Mouse (Mus musculus) intestine, embryonic 14.5 days (tissue): ENCODE results near the gene Mypn. TPM values are rescaled to one million over a fixed set of nuclear protein-coding genes. Genes with fewer than 3 reads are reported as not detected.

Experiments
- ATAC-seq: fragments of 200-750 bp; cut with Nextera tagmentation; replicated peaks from 2 replicates; pipeline ENCODE4 v1.8.0; 2017; ENCODE audit warnings: low read depth, moderate number of reproducible peaks, moderate TSS enrichment, moderate library complexity; ENCODE audit not compliant: low FRiP score, low TSS enrichment
- DNase-seq: peaks from one replicate; pipeline ENCODE4 v3.0.0-alpha.2; 2018; ENCODE audit warnings: low spot score
- H3K27ac ChIP-seq: fragments of 300-500 bp; sonication (generic); 2 replicates; pipeline ENCODE4 v1.5.1; 2014; ENCODE audit warnings: low read depth, mild to moderate bottlenecking, control low read depth
- H3K27me3 ChIP-seq: fragments of 300-500 bp; sonication (generic); replicated peaks from 2 replicates; pipeline ENCODE4 v1.6.1; 2014; ENCODE audit warnings: low read length, control low read depth; ENCODE audit not compliant: control insufficient read depth, insufficient read depth
- H3K36me3 ChIP-seq: fragments of 300-500 bp; sonication (generic); 2 replicates; pipeline ENCODE4 v1.6.1; 2014; ENCODE audit warnings: low read length, control low read depth; ENCODE audit not compliant: control insufficient read depth, insufficient read depth
- H3K4me1 ChIP-seq: fragments of 300-500 bp; sonication (generic); replicated peaks from 2 replicates; pipeline ENCODE4 v1.6.1; 2014; ENCODE audit warnings: low read length, control low read depth, mixed read lengths; ENCODE audit not compliant: control insufficient read depth, insufficient read depth
- H3K4me2 ChIP-seq: fragments of 300-500 bp; sonication (generic); 2 replicates; pipeline ENCODE4 v1.6.1; 2014; ENCODE audit warnings: low read length
- H3K4me3 ChIP-seq: fragments of 300-500 bp; sonication (generic); 2 replicates; pipeline ENCODE4 v1.5.1; 2014; ENCODE audit warnings: low read depth, low read length, control low read depth, mixed read lengths
- H3K9ac ChIP-seq: fragments of 300-500 bp; sonication (generic); 2 replicates; pipeline ENCODE4 v1.6.1; 2014; ENCODE audit warnings: mild to moderate bottlenecking, low read length
- H3K9me3 ChIP-seq: fragments of 300-500 bp; sonication (generic); 2 replicates; pipeline ENCODE4 v1.6.1; 2016; ENCODE audit warnings: low read length, control low read depth; ENCODE audit not compliant: control insufficient read depth
- WGBS: fragments of 180-500 bp; shearing (Covaris S2); extraction: QIAGEN DNeasy Blood & Tissue Kit; methylation state at CpG from one replicate; pipeline ENCODE4 v1.1.7; 2014; 5-methylcytosine and 5-hydroxymethylcytosine counted together
- polyA plus RNA-seq: library from polyadenylated mRNA; unstranded; fragments of >200 nt; fragmentation: Nextera tagmentation; extraction: Ambion mirVana; gene quantifications from 2 replicates; pipeline ENCODE4 v1.2.1, GENCODE M21; 2014

The Mypn gene
- polyA plus RNA-seq, 1 experiment from 2014 or later: not detected

DNA sequence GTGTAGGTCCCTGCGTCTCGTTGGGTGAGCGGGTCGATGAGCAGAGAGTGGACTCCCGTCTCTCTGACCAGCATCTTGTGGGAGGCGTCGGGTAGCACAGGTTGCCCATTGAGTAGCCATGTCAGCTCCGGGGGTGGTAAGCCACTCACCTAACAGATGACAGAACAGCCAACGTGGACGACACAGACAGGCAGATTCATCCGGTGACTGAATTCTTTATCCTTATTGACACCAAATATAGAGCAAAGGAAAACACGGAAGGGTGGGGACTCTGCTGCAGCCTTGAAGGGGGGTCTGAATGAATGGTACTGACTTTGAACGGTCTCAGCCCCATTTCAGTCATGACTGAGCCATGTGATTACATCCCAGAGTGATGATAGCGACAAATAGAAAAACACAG is 81.8 kb downstream of the Mypn start:
- Histone ChIP-seq H3K4me3 (no peak overlapping the region), H3K27ac (no peak overlapping the region), H3K36me3 (no peaks in the 10 kb centered on the region), H3K9me3 (no peaks in the 10 kb centered on the region), H3K4me2 (no peak overlapping the region), H3K4me1 (no peaks in the 10 kb centered on the region), H3K9ac (no peak overlapping the region), H3K27me3 (no peaks in the 10 kb centered on the region)
- WGBS: 87% methylated on average over 14 of the region's 14 CpGs
- ATAC-seq: no peak
- no peak for DNase-seq

DNA sequence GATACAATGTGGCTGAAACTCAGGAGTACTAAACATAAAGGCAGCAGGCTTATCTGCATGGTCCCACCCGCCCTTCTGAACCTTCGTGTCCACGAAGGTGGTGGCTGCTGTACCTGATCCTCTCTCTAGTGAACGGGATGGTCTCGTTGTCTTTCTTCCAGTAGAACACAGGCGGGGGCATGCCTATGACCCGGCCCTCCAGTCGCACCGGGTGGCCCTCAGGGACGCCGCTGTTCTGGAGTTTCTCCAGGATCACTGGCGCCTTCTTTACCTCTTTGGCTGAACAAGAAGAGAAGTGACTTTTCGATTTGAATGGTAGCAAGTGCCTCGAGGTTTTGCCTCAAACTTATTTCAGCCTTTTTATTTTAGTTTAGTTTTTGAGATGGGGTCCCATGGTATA is 83.8 kb downstream of the Mypn start:
- Histone ChIP-seq H3K27me3 (no peaks in the 10 kb centered on the region), H3K4me3 (no peak overlapping the region), H3K4me2 (no peak overlapping the region), H3K36me3 (no peaks in the 10 kb centered on the region), H3K9me3 (no peaks in the 10 kb centered on the region), H3K27ac (no peak overlapping the region), H3K9ac (no peak overlapping the region), H3K4me1 (no peaks in the 10 kb centered on the region)
- 75% methylated on average over 14 of the region's 14 CpGs for WGBS
- no peak for DNase-seq
- ATAC-seq: no peak

- Histone ChIP-seq H3K27ac (no peak overlapping the region), H3K9ac (no peak overlapping the region), H3K9me3 (no peaks in the 10 kb centered on the region), H3K27me3 (no peaks in the 10 kb centered on the region), H3K4me2 (no peak overlapping the region), H3K4me3 (no peak overlapping the region), H3K4me1 (no peaks in the 10 kb centered on the region), H3K36me3 (no peaks in the 10 kb centered on the region)
- no peak for DNase-seq
- ATAC-seq: no peak
- 92% methylated on average over 8 of the region's 8 CpGs for WGBS
These were observed 86.2 kb downstream of the Mypn start for GRCm38 (mm10) chr10:63117583-63117982.

DNA sequence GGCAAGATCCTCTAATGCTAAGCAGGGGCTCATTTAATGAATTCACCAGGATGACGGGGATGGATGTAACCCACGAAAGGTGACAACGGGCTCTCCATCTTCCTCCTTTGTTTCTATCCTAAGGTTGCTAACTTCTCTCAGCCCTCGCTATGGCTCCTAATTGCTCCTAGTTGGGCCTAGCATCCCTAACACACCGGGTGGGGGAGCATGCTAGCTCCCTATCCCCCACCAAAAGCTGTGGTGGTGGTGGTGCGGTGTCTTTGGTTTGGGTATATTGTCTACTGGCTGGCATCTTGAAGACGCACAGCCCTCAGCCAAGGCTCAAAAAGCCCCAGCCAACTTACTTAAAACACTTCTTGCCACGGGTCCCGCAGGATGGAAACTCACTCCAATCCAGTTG is 87.4 kb downstream of the Mypn start:
- Histone ChIP-seq H3K4me3 (no peak overlapping the region), H3K9ac (no peak overlapping the region), H3K36me3 (no peaks in the 10 kb centered on the region), H3K4me2 (no peak overlapping the region), H3K27me3 (no peaks in the 10 kb centered on the region), H3K9me3 (no peaks in the 10 kb centered on the region), H3K27ac (no peak overlapping the region), H3K4me1 (no peaks in the 10 kb centered on the region)
- no peak for DNase-seq
- ATAC-seq: no peak
- 92% methylated on average over 9 of the region's 9 CpGs for WGBS

GRCm38 (mm10) chr10:63115881-63116280 is 87.9 kb downstream of the Mypn start:
- no peak for ATAC-seq
- Histone ChIP-seq H3K9ac (no peak overlapping the region), H3K36me3 (no peaks in the 10 kb centered on the region), H3K4me2 (no peak overlapping the region), H3K4me3 (no peak overlapping the region), H3K9me3 (no peaks in the 10 kb centered on the region), H3K27me3 (no peaks in the 10 kb centered on the region), H3K4me1 (no peaks in the 10 kb centered on the region), H3K27ac (no peak overlapping the region)
- no peak for DNase-seq
- 83% methylated on average over 15 of the region's 15 CpGs for WGBS

DNA sequence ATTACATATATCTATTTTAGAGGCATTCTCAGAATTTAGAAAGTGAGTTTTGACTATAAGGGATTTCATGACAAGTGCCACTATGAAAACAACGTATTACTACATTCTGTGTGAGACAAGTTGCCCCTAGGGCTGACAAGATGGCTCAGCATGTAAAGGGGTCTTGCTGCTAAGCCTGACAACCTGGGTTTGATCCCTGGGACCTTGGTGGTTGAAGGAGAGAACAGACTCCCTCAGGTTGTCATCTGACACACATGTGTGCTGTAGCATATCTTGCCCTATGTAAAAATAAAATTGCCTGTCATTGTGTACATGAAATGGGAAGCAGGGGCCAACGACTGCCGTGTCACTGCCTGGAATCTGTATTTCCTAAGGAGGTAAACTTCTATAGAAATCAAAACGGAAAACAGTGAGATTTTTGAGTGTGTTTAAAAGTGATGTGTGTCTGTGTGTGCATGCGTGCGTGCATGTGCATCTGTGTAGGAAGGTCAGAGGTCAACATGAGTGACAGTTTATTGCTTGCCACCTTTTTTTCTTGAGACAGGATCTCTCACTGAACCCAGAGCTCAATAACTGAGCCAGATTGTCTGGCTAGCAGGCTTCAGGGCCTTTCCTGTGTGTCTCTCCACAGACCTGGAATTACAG is 89.9 kb downstream of the Mypn start:
- H3K27me3 ChIP-seq: no peaks in the 10 kb centered on the region
- no peak overlapping the region for H3K27ac ChIP-seq
- H3K4me3 ChIP-seq: no peak overlapping the region
- WGBS: 86% methylated on average over 6 of the region's 6 CpGs
- no peak for DNase-seq
- no peak overlapping the region for H3K4me2 ChIP-seq
- no peak overlapping the region for H3K9ac ChIP-seq
- H3K4me1 ChIP-seq: no peaks in the 10 kb centered on the region
- no peak for ATAC-seq
- no peaks in the 10 kb centered on the region for H3K9me3 ChIP-seq
- no peaks in the 10 kb centered on the region for H3K36me3 ChIP-seq

DNA sequence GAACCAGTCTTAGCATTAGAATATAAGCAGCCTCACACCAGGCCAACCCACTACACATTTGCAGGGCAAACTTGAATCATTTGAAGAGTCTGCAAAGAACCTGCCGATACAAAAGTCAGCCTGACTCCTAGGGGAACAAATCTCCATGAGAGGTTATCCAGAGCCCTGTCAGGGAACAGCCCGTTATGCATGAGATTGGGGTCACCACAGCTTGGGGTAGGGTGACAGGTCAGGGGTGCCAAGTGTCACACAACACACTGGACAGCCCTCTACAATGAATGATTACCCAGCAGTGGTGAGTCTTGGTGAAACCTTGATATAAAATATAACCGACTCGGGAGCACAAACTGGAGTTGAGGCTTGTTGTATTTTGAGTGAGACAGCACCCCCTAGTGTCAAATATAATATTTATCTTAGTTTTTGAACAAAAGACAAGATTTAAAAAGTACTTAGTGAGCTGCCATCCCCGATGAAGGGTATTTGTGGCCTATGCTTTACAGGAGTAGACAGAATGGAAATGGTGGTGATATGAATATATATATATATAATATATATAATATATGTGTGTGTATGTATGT is 90.6 kb downstream of the Mypn start:
- H3K4me1 ChIP-seq: no peaks in the 10 kb centered on the region
- WGBS: 47% methylated on average over 5 of the region's 5 CpGs
- no peaks in the 10 kb centered on the region for H3K27me3 ChIP-seq
- no peak for DNase-seq
- ATAC-seq: no peak
- H3K36me3 ChIP-seq: no peaks in the 10 kb centered on the region
- H3K9ac ChIP-seq: no peak overlapping the region
- no peaks in the 10 kb centered on the region for H3K9me3 ChIP-seq
- H3K4me2 ChIP-seq: no peak overlapping the region
- no peak overlapping the region for H3K27ac ChIP-seq
- H3K4me3 ChIP-seq: no peak overlapping the region

- H3K4me3 ChIP-seq: peak overlapping the region; percentile 55
- H3K27ac ChIP-seq: no peak overlapping the region
- ATAC-seq: no peak
- peaks cover 4% of the 10 kb centered on the region; the same call in 1 of the 2 replicates for H3K4me1 ChIP-seq
- H3K27me3 ChIP-seq: peaks cover 41% of the 10 kb centered on the region
- peak overlapping the region; percentile 91 for H3K4me2 ChIP-seq
- 0 out of 2 replicates have a peak, but pooled peaks cover 3% of the 10 kb centered on the region for H3K9me3 ChIP-seq
- DNase-seq: no peak
- 18% methylated on average over 9 of the region's 9 CpGs for WGBS
- peak overlapping the region; percentile 47 for H3K9ac ChIP-seq
- no peaks in the 10 kb centered on the region for H3K36me3 ChIP-seq
These were observed 103.1 kb downstream of the Mypn start for GRCm38 (mm10) chr10:63100657-63101056.
